Mouse (Mus musculus): Measurements from ENCODE around the gene Lmnb2.
A peak's percentile ranks its signal among the peaks of the same experiment; 100 is the strongest.

Gene Lmnb2

DNA sequence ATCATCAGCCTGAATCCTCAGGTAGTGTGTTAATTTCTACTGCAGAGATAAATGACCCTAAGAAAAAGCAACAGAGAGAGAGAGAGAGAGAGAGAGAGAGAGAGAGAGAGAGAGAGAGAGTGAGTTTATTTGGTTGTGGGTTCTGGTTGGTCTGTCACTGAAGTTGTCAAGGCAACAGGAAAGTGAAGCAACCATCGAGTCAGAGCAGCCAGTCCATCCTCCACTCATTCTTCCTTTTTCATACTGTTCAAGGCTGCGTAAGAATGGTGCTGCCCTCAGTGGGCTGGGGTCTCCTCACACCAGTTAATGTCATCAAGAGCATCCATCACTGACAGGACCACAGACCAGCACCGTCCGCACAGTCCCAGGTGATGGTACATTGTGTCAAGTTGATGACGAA, 26.2 kb upstream of the Lmnb2 start:
- DNase-seq: no peak

DNA sequence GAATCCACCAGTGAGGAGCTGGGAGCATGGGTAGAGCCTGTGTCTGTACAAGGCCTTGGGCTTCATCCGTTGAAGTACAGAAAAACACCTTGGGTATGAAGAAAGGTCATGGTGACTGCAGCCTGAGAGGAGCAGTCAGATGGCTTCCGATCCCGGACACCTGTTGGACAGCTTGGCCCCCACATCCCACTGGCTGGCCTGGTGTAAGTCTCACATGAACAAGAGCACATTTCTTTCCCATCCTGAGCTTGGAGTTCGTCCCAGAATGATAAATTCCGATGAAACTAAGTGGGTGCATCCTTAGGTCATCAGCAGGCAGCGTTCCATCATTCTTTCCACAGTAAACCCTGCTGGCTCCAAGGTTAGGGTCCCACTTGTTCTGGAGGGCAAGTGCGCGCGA, 25.7 kb upstream of the Lmnb2 start:
- no peak for DNase-seq

DNA sequence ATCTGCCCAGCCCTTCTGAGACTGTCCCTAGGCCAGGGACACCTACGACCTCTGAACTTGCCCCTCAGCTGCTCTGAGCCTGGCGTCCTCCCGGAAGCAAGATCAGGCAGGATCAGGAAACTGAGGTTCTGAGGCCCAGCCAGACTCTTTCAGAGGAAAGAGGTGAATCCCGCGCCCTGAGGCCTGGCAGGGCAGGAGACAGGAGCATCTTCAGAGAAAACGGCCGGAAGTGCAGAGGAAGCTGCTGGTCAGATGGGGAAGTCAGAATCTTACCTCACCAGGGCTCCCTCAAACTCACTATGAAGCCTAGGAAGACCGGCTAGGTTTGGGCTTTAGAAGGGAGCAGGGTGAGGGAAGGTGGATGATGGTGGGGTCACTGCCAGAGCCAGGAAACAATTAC, 24.9 kb upstream of the Lmnb2 start:
- DNase-seq: no peak

DNA sequence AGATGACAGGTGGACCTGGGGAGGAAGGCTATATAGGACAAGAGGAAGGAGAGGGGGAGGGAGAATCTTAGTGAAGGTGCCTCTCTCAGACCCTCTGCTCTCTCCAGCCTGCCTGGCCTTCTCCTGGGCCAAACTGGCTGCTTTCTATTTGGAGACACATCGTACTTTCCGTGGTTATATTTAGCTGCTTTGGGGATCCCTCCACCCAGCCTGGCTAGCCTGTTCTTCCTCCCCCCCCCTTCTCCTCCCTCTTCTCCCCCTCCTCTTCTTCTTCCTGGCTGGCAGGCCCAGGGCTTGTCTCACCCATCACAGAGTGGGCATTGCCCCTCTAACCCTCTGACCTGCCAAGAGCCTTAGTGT, 22.9 kb upstream of the Lmnb2 start:
- no peak for DNase-seq

DNA sequence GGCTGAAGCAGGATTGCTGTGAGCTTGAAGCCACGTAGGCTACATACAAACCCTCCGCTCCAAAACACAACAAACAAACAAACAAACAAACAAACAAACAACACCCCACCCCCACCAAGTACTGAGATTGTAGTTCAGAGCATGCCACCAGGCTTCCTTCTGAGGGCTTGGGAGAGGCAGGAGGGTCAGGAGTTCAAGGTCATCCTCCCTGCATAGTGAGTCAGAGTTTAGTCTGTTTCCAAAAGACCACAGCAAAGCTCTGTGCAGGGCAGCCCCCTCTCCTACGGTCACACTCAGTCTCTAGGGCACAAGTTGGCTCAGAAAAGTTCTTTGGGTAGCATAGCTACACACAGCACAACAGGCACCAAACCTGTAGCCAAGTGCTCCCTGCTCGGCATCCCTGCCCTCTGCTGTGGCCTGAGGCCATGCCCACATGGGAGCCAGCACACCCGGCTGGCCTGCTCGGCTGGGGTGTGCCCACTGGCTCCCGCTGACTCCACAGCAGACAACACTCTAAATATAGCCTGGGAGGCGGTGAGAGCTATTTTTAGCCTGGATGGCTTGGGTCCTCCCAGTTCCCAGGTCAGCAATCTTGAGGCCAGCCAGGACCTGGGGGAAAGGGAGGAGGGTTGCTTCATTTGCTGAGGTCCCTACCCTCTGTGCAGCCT, 22.4 kb upstream of the Lmnb2 start:
- DNase-seq: peak; percentile 85

DNA sequence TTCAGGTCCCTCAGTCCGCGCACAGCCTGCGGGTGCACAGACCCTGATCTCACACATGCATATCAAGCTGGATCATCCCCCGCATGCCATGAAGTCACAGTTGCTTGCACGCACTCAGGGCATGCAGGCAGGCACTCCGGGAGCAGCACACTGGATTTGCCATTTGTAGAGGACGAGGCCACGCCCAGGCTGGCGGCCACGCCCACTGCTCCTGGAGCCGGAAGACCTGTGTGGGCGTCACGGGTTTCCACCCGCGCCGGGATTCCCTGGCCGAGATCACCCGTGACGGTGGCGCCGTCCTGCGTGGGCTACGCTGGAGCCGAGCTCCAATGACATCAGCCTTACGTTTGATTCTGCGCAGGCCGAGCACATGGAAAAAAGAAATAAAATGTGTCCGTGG, 21.6 kb upstream of the Lmnb2 start:
- DNase-seq: peak; percentile 92

DNA sequence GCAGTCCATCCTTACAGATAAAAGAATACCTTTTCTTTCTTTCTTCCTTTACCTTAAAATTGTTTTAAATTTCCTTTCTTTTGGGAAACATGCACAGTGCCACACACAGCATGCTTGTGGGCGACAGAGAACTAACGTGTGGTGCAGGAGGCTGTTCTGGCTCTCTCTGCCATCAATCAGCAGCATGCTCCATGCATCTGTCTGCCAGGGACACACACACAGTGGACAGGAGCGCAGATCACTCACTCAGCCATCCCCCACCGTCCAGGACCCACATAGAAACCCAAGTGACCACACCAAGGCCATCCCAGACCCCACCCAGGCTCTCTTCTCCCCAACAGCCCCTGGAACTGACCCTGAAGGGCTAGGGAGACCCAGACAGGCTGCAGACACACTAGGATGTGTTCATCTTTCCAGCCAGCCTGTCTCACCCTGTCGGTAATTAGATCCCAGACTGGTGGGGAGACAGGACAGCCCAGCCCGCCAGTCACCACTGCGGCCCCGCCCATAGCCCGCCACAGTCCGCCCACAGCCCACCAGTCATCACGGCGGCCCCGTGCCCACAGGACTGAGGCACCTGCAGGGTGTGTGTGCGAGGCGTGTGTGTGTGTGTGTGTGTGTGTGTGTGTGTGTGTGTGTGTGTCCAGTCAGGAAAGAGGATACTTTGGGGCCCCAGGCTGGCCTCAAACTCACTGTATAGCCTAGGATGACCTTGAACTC, 20.9 kb upstream of the Lmnb2 start:
- no peak for DNase-seq

DNA sequence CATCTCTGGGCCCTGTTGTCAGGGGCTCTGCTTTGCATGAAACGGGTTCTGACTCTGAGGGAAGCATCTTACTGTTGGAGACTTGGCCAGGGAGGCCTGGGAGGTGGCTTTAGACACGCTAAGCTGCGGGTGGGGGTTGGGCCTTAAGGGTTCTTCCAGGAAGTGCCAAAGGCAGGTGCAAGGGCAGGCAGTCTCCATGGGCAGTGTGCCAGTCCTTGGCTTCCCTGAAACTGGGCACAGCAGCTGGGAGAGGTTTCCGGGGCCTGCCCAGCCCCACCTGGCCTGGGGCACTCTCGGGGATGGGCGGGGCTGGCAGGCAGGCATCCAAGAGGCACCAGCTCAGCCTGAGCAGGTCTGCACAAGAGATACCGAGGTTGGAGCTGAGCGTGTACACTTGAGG, 19.6 kb upstream of the Lmnb2 start:
- DNase-seq: peak; percentile 88

DNA sequence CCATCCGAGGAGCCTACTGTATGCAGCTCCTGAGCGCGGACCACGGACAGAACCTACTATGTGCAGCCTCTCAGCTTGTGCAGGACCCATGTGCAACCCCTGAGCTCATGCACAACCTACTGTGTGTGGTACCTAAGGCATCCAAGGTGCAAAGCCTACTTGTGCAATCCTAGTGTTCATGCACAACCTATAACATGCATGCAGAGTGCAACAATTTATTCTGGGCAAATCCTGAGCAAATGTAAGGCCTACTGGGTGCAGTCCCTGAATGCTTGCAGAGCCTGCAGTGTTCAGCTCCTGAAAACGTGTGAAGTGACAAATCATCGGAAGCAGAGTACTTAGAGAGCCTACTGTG, 18.7 kb upstream of the Lmnb2 start:
- no peak for DNase-seq

DNA sequence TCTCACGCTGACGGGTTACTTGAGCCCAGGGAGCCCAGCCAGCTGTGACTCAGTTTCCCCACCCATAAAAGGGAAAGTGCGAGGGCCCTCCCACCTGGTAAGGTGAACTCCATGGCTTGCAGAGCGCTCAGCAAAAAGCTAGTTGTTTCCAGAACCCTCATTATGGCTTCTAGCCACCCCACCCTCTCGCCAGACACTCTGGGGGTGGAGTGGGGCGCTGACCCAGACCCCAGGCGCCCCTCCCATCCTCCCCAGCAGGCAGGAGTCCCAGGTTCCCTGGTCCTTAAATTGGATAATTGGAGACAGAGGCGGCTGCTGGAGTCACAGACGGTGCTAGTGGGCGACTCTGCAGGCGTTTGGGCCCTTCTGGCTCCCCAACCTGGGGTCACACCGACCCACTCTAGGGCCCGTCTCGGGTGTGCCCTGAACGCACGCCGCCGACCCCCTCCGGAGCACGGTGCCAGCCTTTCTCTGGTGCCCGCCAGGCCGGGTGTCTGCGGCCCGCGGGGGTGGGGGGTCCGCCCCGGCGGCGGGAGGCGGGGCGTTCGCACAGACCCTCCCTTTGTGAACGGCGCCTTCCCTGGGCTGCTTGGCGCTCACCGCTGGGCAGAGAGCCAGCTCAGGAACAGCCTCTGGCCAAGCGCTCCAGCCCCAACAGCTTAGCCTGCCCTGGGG, 18.2 kb upstream of the Lmnb2 start:
- DNase-seq: peak; percentile 84

DNA sequence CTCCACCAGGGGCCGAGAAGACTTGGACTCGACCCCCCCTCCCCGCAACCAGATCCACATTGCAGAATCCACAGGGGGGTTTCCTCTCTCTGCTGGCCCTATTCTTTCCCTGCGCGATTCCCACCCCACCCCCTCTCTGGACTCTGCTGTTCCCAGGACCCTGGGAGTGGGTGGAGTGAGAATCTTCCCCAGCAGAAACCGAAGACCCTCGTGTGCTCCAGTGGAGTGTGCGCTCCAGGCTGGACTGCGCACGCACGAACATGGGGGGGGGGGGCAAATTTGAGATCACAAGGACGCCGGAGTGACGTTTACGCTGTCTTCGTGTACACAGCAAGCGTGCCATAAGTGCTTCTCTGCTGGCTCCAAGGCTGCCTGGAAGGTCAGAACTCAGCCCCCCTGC, 17.7 kb upstream of the Lmnb2 start:
- no peak for DNase-seq

DNA sequence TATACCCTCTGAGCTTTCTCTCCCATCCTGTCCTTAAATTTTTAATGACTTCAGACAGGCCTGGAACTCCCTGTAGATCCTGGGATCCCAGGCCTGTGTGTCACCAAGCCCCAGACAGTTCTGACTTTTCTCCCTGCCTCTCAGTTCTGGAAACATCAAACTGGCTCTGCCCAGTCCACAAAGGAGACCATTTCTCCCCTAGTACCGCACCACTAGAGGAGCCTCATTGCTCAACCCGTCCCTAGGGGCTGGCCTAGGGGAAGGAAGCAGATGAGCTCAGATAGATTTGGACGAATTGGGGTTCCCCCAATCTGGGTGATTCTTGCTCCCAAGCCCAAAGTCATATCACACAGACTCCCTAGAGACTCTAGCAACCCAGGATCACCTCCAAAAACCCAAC, 17.2 kb upstream of the Lmnb2 start:
- DNase-seq: no peak

DNA sequence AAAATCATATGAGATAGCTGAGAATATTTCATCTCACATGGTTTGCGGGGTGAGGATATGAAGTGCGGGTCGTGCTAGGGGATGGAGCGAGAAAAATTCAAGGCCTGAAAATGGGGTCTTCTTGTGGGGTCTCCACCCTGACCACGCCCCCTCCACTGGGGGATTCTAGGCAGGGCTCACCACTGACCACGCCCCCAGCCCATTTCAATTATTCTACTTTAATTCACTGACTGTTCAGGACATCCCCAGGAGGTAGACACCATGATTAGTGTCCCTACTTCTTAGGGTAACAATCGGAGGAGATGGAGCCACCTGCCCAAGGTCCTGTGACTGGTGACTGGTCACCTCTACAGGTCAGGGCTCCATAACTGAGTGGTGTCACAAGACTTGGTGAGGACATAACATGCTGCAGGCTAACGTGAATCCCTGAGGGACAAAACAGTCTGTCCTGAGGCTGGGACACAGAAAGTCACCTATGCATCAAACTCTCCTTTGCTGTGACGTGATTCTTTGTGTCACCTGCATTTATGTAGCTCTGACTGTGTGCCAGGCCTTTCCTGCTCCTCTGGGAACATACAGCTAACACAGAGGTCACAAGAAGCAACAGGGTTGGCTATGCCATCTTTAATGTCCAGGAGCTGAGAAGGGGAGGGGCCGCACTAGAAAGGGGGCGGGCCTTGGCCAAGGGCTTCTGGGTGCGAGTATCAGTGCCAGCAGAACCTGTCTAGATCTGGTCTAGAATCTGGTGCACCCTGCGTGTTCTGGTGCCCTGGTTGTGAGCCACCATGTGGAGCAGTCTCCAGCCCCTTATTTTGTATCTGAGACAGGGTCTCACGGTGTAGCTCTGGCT, 16.3 kb upstream of the Lmnb2 start:
- no peak for DNase-seq

DNA sequence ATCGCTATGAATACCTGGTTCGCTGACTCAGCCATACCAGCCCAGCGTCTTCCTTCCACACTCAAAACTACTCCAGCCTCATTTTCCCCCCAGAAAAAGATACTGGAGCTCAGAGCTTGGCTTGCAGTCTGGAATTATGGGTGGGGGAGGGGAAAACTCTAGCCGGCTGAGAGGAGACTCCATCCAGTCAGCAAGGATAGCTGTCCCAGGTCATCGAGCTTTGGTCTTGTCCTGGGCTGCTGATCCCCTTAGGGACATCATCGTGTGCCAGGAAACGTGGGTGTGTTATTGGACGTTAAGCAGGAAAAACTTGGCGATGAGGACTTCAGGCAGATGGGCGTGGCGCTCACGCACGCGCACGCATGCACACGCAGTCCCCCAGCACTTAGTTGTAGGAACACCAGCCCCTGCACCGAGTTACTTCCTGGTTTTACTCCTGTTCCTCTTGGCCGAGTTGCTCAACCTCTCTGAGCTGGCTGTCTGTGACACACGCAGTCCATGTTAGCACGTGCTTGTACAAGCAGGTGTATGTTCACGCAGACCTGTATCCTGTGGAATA, 15.5 kb upstream of the Lmnb2 start:
- no peak for DNase-seq

DNA sequence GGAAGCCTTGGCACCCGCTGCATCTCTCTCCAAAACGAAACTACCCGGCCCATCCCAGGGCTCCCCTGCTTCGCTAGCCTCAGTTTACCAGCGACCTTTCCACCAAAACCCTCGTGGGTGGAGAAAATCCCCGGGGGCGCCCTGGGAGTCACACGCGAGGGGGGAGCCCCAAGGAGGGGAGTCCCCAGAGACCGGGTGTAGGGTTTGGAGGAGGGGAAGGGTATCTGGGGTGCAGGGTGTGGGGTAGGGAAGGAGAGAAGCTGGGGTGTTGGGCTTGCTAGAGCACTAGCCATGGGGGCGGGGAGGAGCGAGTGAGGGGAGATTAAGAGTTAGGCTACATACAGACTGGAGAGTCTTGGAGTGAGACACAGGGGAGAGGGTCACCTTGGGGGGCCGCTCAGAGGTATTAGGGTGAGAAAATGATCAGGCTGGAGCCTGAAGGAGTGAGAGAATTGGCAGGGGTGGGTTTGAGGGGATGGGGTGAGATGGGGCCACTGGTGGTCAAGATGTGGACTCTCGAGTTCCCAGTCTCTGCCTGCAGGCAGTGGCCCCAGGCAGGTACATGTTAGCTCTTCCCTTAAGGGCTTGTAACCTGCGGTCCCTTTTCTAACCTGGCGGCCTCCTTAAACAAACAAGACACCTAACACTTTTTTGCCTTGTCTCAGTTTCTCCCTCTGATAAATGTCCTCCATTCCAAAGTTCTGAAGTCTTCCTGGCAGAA, 14.8 kb upstream of the Lmnb2 start:
- no peak for DNase-seq

DNA sequence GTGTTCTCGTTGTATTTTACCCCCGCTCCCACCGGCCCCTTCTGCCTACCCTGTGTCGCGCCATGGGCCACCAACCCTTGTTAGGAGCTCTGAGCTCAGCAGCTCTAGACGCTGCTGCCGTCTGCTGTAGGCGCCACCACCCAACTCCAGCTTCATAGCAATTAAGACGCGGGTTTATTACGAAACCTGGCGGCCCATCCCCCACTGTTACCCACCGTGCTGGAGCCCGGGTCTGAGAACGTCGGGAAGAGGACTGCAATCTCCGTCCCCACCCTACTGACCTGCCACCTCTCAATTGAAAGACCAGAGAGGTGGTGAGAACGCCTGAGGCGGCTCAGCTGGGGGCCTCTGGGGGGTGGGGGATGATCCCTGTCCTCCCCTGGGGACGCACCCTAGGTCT, 14.2 kb upstream of the Lmnb2 start:
- DNase-seq: no peak

DNA sequence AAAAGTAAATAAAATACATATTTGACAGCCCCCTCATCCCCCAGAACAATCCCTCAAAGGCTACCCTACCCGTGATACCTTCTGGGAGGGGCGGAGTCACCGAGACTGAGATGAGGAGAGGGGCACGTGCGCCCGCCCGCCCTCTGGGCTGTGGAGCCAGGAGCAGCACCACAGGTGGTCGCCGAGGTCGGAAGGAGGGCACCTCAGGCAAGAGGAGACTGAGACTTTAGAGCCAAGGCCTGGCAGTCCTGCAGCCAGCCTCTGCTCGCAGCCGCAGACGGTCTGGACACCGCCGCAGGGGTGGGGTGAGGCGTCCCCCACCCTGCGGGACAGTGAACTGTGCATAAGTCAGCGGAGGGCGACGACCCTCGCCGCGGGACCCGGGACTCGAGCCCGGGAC, 13.7 kb upstream of the Lmnb2 start:
- DNase-seq: no peak

DNA sequence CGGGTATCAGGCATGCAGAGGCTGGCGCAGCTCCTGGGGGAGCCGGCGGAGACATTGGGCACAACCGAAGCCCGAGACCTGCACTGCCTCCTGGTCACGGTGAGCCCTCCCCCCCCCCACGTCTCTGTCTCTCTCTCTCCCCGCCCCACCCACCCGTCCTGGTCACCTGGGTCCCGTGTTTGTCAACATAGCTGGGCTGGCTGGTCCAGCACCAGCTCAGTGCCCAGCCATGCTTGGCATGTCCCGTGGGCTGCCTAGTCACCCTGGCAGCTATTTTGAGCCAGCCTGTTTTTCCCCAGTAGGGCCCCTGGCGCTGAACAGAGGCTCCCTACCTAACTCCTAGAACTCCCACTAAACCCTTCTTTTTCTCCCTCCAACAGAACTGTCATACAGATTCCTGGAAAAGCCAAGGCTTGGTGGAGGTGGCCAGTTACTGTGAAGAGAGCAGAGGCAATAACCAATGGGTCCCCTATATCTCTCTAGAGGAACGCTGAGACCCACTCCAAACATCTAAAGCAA, 13.2 kb upstream of the Lmnb2 start:
- no peak for DNase-seq

DNA sequence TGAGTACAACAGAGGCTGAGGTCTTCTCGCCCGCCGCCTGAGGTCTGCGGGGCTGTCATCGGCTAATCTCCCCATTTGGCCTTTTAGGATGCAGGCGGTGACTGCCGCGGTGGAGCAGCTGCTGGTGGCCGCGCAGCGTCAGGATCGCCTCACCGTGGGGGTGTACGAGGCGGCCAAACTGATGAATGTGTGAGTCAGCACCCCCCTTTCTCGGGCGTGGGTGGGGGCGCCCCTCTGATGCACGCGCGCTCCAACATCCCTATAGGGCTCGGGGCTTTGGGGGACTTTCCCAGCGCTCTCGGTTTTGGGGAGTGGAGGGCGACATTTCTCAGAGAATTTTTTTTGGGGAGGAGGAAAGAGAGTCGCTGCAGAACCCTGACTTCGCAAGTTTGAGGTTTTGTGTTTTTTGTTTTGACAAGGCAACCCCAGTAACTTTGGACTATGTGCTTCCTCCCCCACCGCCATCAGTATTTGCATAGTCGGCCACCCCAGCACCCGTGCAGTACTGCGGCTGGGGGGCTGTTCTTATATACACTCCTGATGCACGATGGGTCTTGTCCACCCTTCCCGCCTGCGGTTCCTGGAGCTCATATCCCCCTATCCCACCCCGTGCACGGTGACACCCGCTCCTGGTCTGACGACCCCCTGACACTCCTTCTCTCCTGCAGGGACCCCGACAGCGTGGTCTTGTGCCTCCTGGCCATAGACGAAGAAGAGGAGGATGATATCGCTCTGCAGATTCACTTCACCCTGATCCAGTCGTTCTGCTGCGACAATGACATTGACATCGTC, 12.5 kb upstream of the Lmnb2 start:
- DNase-seq: no peak

DNA sequence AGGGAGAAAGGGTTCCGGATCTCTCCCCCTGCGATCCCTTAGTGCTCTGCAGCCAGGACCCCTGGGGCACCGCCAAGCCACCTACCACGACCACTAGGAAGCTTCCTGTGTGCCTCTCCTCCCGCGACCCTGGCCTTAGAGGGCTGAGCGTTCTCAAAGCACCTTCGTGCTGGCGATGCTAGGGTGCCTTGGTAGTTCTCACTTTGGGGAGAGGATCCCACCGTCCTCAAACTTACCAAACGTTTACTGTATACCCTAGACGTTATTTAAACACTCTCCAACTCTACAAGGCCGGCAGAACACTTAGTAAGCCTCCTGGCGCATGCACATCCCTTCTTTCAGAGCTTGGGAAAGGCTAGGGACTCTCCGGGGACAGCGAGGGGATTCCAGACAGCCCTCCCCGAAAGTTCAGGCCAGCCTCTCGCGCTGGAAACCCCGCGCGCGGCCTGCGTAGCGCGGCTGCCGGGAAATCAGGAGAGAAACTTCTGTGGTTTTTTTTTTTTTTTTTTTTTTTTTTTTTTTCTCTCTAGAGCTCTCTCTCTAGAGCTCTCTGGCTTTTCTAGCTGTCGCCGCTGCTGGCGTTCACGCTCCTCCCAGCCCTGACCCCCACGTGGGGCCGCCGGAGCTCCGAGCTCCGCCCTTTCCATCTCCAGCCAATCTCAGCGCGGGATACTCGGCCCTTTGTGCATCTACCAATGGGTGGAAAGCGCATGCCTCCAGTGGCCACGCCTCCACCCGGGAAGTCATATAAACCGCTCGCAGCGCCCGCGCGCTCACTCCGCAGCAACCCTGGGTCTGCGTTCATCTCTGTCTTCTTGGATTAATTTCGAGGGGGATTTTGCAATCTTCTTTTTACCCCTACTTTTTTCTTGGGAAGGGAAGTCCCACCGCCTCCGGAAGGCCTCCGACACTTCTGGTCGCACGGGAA, 11.5 kb upstream of the Lmnb2 start, which contains the start of gene Gadd45b:
Gadd45b (plus strand) TSS at position 775 of the 928 bp plus-strand sequence.
- peak; percentile 99 for DNase-seq

All from kidney, postnatal 14 days (tissue).